Mouse (Mus musculus) left cerebral cortex, adult 18-20 months (tissue): ENCODE data around the gene Arel1. TPM values are rescaled to one million over a fixed set of nuclear protein-coding genes. Genes with fewer than 3 reads are reported as not detected.

Source experiments
- total RNA-seq, 2 experiments: library from RNA; stranded (reverse); gene quantifications; 2 replicates each; pipeline ENCODE4 v1.2.3; 2021

Gene Arel1
- total RNA-seq, 2 experiments from 2014 or later, result 98.2 to 98.8 TPM

Other genes starting within 250 kb of the Arel1 start
- 10 to 100 TPM; 28.1 to 29.6 TPM for gene Npc2, start 197.7 kb downstream of the Arel1 start, total RNA-seq
- 10 to 100 TPM; 56.3 to 60.2 TPM for gene Isca2, start 197.6 kb downstream of the Arel1 start, total RNA-seq
- gene Ltbp2, start 94.4 kb downstream of the Arel1 start, total RNA-seq, result under 1 TPM; 0.28 to 0.42 TPM
- 10 to 100 TPM; 31.1 to 35.7 TPM for gene Fcf1, start within 50 bp of the Arel1 start, total RNA-seq
- gene Ylpm1, start 25.4 kb upstream of the Arel1 start, total RNA-seq, result 100 to 1,000 TPM; 111 to 112 TPM
- 1 to 10 TPM in 1 of 2 experiments, under 1 TPM in 1; 1.00 to 2.3 TPM for gene Prox2, start 139.9 kb upstream of the Arel1 start, total RNA-seq
- gene Dlst, start 139.9 kb upstream of the Arel1 start, total RNA-seq, result 100 to 1,000 TPM; 147 to 157 TPM
- gene Rps6kl1, start 180.4 kb upstream of the Arel1 start, total RNA-seq, result 10 to 100 TPM; 31.4 to 32.8 TPM
- 1 to 10 TPM; 2.5 to 3.0 TPM for gene Pgf, start 206.9 kb upstream of the Arel1 start, total RNA-seq
- 10 to 100 TPM; 63.4 to 67.2 TPM for gene Eif2b2, start 248.6 kb upstream of the Arel1 start, total RNA-seq